Mouse (Mus musculus) hindbrain, embryonic 10.5 days (tissue): Measurements from ENCODE around the gene Frmd8. TPM values are rescaled to one million over a fixed set of nuclear protein-coding genes. Genes with fewer than 3 reads are reported as not detected.

Experiments
- DNase-seq: peaks from one replicate; pipeline ENCODE4 v3.0.0-alpha.2; 2017; ENCODE audit warnings: low spot score
- H3K27ac ChIP-seq: fragments of 300-500 bp; sonication (generic); 2 replicates; pipeline ENCODE4 v1.5.1; 2016; ENCODE audit warnings: mild to moderate bottlenecking, moderate library complexity
- H3K27me3 ChIP-seq: fragments of 300-500 bp; sonication (generic); 2 replicates; pipeline ENCODE4 v1.6.1; 2016; ENCODE audit warnings: mild to moderate bottlenecking; ENCODE audit not compliant: poor library complexity, insufficient read depth, severe bottlenecking
- H3K36me3 ChIP-seq: fragments of 300-500 bp; sonication (generic); 2 replicates; pipeline ENCODE4 v1.6.1; 2016; ENCODE audit warnings: mild to moderate bottlenecking, moderate library complexity
- H3K4me1 ChIP-seq: fragments of 300-500 bp; sonication (generic); replicated peaks from 2 replicates; pipeline ENCODE4 v1.6.1; 2016; ENCODE audit warnings: mild to moderate bottlenecking
- H3K4me3 ChIP-seq: fragments of 300-500 bp; sonication (generic); 2 replicates; pipeline ENCODE4 v1.5.1; 2016; ENCODE audit warnings: mild to moderate bottlenecking, moderate library complexity
- H3K9me3 ChIP-seq: fragments of 300-500 bp; sonication (generic); 2 replicates; pipeline ENCODE4 v1.6.1; 2016; ENCODE audit warnings: mild to moderate bottlenecking, moderate library complexity
- WGBS: fragments of 180-500 bp; shearing (Covaris S2); methylation state at CpG from one replicate; pipeline ENCODE4 v1.1.7; 2016; 5-methylcytosine and 5-hydroxymethylcytosine counted together
- polyA plus RNA-seq: library from polyadenylated mRNA; unstranded; fragments of >200 nt; fragmentation: Nextera tagmentation; extraction: Ambion mirVana; gene quantifications from 2 replicates; pipeline ENCODE4 v1.2.1, GENCODE M21; 2016

Gene Frmd8
- polyA plus RNA-seq, 1 experiment from 2014 or later, result 37.2 TPM

DNA sequence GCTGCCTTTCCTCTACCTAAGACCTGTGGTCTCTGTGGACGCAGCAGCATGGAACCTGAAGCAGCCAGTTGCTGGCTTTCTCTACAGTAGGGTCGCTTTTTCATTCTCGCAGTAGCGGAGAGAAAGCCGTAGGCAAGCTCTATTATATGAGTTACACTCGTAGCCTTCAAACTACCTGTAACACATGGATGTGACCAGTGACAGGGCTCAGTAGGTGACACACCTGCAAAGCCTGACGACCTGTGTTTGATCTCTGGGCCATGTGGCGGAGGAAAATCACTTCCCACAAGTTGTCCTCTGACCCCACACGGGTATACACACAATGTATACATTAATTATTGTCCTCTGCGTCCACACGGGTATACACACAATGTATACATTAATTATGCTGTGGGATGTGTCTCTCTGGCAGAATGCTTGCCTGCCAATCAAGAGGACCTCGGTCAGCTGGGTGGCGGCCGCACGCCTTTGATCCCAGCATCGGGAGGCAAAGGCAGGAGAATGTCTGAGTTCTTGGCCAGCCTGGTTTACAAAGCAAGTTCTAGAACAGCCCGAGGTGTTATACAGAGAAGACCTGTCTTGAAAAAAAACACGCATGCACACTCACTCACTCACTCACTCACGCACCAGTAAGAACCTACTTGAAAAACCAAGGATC, 45.0 kb downstream of the Frmd8 start:
- H3K4me1 ChIP-seq, result peaks cover 28% of the 10 kb centered on the region
- no peaks in the 10 kb centered on the region for H3K36me3 ChIP-seq
- WGBS, result 78% methylated on average over 19 of the region's 19 CpGs
- no peaks in the 10 kb centered on the region for H3K27me3 ChIP-seq
- no peak overlapping the region for H3K4me3 ChIP-seq
- no peaks in the 10 kb centered on the region for H3K9me3 ChIP-seq
- no peak overlapping the region for H3K27ac ChIP-seq
- DNase-seq, result no peak

DNA sequence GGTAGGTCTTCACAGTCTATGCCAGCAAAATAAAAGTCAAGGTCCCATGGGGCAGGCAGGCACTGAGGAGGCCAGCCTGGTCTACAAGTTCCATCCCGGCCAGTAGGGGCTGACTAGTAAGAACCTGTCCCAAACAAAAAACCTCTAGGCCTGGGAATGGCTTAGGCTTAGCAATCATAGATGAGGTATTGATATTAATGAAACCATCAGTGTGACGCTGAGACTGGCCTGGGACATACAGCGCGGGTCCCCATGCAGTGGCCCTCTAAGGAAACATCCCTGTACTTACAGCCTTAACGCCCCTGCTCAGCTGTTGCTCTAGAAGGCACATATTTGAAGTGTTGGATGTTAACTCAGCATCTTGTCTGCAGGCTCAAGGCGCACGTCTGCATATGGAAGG, 46.2 kb downstream of the Frmd8 start:
- no peak overlapping the region for H3K4me3 ChIP-seq
- H3K27me3 ChIP-seq, result no peaks in the 10 kb centered on the region
- H3K9me3 ChIP-seq, result no peaks in the 10 kb centered on the region
- peaks cover 38% of the 10 kb centered on the region for H3K4me1 ChIP-seq
- no peak for DNase-seq
- 91% methylated on average over 7 of the region's 7 CpGs for WGBS
- H3K36me3 ChIP-seq, result no peaks in the 10 kb centered on the region
- H3K27ac ChIP-seq, result no peak overlapping the region

DNA sequence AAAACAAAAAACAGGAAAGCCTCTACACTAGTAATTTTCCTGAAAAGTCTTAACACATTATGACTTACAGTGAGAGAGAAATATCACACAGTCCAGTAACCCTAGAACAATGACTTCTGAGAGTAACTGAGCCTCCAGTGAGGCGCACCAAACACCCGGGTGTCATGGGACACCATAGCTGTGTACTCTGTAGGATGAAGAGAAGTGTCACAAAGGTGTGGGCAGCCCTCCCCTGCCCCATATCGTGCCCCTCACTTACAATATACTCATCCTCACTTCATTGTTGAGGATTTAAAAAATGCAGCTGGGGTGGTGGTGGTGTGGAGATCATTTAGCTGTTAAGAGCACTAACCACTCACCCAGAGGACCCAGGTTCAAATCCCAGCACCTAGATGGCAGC, 46.9 kb downstream of the Frmd8 start:
- no peaks in the 10 kb centered on the region for H3K27me3 ChIP-seq
- no peak overlapping the region for H3K4me3 ChIP-seq
- no peaks in the 10 kb centered on the region for H3K36me3 ChIP-seq
- 88% methylated on average over 3 of the region's 3 CpGs for WGBS
- no peak overlapping the region for H3K27ac ChIP-seq
- H3K9me3 ChIP-seq, result no peaks in the 10 kb centered on the region
- peaks cover 44% of the 10 kb centered on the region for H3K4me1 ChIP-seq
- DNase-seq, result no peak

DNA sequence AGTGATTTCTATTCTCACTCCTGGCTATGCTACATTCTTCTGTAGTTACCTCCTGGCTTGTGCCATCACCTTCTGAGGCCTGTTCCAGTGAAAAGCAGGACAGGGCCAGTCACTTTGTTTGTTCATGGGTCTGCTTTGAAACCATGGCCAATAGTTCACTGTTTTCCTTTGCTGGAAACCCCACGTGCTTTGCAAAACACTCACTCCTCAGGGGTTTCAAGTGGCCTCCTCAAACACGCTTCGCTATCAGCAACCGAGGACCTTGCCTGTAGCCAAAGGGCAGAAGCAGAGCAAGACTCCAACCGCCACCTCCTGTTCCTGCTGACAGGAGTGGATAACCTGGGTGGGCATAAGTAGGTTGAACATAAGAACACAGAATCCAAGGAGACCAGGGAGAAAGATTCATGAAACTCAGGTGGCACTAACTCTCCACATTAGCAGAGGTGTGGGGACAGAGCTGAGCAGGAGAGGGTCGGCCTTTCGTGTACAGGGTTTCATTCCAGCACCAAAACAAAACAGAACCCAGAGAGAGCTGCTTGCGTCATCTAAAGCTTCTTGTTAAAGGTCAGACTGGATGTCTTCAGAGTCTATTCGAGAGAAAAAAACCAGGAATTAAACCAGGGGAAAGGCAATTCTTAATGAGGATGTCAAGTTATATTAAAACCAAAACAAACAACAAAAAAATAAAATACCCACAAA, 47.5 kb downstream of the Frmd8 start:
- Histone ChIP-seq H3K36me3 (no peaks in the 10 kb centered on the region), H3K27ac (0 out of 2 replicates have a peak overlapping the region, but pooled peaks have one; percentile 29), H3K4me1 (peaks cover 49% of the 10 kb centered on the region), H3K4me3 (no peak overlapping the region), H3K9me3 (no peaks in the 10 kb centered on the region), H3K27me3 (no peaks in the 10 kb centered on the region)
- no peak for DNase-seq
- 72% methylated on average over 9 of the region's 9 CpGs for WGBS

DNA sequence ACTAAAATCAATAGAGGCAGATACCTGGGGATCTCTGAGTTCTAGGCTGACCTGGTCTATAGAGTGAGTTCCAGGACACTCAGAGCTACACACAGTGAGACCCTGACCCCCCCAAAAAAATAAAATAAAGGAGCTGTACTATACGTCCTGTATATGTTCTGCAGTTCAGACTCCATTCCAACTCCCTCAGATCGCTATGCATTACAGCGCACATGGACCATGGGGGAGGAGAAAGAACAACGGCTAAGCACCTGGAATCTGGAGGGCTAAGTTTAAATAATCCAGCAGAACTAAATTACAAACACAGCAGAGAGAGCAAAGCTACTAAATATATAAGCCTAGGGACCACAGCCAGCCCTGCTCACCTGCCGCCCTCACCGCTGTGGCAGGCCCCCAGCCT, 48.0 kb downstream of the Frmd8 start:
- Histone ChIP-seq H3K36me3 (no peaks in the 10 kb centered on the region), H3K4me1 (peaks cover 55% of the 10 kb centered on the region), H3K27ac (0 out of 2 replicates have a peak overlapping the region, but pooled peaks have one; percentile 29), H3K9me3 (no peaks in the 10 kb centered on the region), H3K27me3 (no peaks in the 10 kb centered on the region), H3K4me3 (no peak overlapping the region)
- WGBS, result 87% methylated on average over 6 of the region's 6 CpGs
- no peak for DNase-seq

DNA sequence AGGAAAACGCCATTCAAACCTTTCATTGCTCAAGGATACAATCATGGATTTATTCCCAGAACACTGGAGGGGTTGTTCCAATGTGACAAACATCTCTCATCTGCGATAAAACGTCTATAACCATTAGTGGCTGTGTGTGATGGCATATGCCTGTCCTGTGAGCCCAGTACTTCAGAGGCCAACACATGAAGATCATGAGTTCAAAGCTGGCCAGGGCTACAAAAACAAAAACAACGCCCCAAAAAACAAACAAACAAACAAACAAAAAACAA, 48.4 kb downstream of the Frmd8 start:
- H3K27me3 ChIP-seq, result no peaks in the 10 kb centered on the region
- H3K36me3 ChIP-seq, result no peaks in the 10 kb centered on the region
- DNase-seq, result no peak
- H3K4me1 ChIP-seq, result peaks cover 57% of the 10 kb centered on the region
- H3K27ac ChIP-seq, result no peak overlapping the region
- 89% methylated on average over 4 of the region's 4 CpGs for WGBS
- H3K9me3 ChIP-seq, result no peaks in the 10 kb centered on the region
- H3K4me3 ChIP-seq, result no peak overlapping the region

DNA sequence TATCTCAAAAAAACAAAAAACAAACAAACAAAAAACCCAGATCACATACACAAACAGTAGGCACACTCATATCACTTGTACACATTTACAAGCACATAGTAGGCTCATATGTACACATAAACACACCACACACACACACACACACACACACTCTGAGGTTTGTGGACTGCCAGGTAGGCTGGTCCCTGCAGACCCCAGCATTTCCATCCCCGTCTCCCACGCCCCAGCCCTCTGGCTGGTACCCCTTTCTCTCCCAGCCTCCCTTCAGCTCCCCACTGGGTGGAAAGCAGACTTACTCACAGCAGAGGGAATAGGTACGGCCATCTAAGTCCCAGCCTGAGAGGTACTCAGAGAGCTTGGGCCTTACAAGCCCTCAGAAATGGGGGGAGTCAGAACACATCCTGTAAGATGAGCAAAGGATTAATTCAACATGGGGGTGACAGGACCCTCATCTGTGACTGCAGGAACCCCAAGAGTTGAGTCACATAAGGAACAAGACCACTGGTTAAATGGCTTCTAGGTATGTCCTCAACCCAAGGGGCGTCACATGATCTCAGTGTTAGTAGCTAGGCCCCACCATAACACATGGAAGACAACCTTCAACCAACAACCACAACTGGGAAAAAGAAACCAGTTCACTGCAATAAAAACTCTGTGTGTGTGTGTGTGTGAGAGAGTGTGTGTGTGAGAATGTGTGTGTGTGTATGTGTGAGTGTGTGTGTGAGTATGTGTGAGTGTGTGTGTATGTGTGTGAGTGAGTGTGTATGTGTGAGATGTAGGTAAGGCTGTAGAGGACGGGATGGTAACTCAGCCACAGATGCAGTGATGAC, 49.0 kb downstream of the Frmd8 start:
- WGBS, result 91% methylated on average over 5 of the region's 5 CpGs
- peaks cover 57% of the 10 kb centered on the region for H3K4me1 ChIP-seq

DNA sequence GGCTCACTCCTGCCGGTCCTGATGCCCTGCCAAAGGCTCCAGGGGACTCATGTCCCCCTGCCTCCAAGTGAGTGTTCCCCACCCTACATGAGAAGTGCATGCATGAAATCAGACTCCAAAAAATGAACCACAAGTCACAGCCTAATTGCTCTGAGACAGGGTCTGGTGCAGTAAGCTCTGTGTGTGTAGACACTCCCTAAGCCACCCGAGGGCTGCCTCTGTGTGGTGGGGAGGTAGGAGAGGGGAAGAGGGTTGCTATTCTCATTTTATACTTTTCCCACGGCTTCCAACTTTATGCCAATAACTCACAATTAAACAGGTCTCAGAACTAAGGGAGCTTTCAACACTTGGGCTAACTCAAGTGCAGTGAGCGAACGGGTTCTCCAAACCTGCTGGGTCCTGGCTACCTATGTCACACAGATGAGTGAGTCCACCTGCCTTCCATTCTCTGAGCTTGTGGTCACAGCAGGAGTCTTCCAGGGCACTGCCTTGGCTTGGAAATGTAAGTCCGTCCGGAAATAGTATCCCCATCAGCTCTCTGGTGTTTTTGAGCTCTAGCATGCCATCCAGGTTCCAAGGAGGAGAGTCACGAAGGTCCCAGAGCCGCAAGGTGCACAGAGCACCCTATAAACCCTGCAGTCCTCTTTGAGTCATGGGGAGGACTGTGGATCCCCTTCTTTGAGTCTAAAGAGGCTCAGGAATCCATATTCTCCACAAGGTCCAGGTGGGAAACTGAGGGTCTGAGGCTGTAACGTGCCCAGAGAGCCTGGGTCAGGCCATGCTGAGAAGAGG, 50.1 kb downstream of the Frmd8 start:
- 73% methylated on average over 10 of the region's 10 CpGs for WGBS
- H3K4me3 ChIP-seq, result no peak overlapping the region
- H3K27ac ChIP-seq, result 0 out of 2 replicates have a peak overlapping the region, but pooled peaks have one; percentile 41
- H3K4me1 ChIP-seq, result peaks cover 53% of the 10 kb centered on the region
- no peaks in the 10 kb centered on the region for H3K9me3 ChIP-seq
- H3K27me3 ChIP-seq, result no peaks in the 10 kb centered on the region
- no peak for DNase-seq
- no peaks in the 10 kb centered on the region for H3K36me3 ChIP-seq

More for the DNA sequence above, 49.0 kb downstream of the Frmd8 start:
- H3K27ac ChIP-seq, result no peak overlapping the region
- no peak overlapping the region for H3K4me3 ChIP-seq
- no peaks in the 10 kb centered on the region for H3K9me3 ChIP-seq
- no peaks in the 10 kb centered on the region for H3K27me3 ChIP-seq
- no peak for DNase-seq
- no peaks in the 10 kb centered on the region for H3K36me3 ChIP-seq

DNA sequence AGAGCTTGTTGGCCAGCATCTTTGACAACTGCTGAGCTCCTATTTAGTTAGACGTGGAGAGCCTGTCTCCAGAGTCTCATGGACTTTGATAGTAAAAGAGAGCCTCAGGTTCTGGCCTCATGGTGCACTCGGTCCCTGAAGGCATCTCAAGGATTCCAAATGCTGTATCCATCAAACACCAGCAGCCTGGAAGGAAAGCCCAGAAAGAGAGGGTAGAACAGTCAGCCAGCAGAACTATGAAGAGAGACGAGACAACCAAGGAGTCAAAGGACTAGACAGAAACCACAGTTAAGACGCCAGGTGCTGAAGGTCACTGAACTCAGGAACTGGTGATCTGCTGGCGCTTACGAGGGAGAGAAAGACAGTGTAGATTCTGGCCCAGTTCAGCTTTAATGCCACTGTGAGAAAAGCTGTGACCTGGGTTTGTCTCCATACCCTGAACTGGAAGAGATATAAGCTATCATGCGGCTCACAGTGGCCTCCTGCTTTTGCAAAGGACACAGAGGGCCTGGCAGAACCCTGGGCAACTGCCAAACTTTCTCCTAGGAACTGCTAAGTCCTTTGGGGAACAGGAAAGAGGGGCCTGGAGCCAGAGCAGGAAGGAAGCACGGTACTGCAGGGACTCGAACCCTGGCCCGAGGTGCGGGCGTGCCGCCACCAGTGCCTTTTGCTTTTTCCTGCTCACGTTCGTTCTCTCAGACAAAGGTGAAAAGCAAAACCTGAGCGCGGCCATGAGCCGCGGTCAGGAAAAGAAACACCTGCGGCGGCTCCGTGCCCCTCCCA, 50.8 kb downstream of the Frmd8 start:
- no peak for DNase-seq
- Histone ChIP-seq H3K9me3 (no peaks in the 10 kb centered on the region), H3K27me3 (no peaks in the 10 kb centered on the region), H3K27ac (peak overlapping the region; percentile 41; the same call in 1 of the 2 replicates), H3K36me3 (no peaks in the 10 kb centered on the region), H3K4me3 (no peak overlapping the region), H3K4me1 (peaks cover 49% of the 10 kb centered on the region)
- WGBS, result 75% methylated on average over 22 of the region's 22 CpGs

DNA sequence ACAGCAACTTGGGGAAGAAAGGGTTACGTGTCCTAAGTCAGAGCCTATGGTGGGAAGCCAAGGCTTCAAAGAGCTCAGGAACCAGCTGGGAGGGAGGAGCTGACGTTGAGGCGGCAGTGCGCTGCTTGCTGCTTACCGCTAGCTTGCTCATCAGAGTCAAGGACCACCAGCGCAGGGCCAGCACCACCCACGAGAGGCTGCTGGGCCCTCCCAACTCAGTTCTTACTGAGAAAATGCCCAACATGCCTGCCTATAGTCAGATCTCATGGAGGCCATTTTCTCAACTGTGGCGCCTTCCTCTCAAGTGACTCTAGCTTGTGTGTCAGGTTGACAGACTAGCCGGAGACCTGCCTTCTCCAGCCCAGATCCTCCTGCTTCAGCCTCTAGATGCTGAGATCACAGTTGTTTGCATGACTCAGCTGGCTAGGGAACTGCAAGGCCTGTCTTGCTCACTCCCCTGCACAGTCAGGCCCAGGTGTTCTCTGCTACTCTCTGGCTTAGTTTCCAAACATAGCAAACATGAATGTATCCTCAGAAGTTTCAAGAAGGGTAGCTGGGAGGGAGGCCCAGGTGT, 51.7 kb downstream of the Frmd8 start:
- peak overlapping the region; percentile 54 for H3K27ac ChIP-seq
- H3K4me3 ChIP-seq, result 0 out of 2 replicates have a peak overlapping the region, but pooled peaks have one; percentile 16
- no peaks in the 10 kb centered on the region for H3K36me3 ChIP-seq
- peaks cover 53% of the 10 kb centered on the region for H3K4me1 ChIP-seq
- 19% methylated on average over 9 of the region's 9 CpGs for WGBS
- H3K27me3 ChIP-seq, result no peaks in the 10 kb centered on the region
- DNase-seq, result peak; percentile 65
- no peaks in the 10 kb centered on the region for H3K9me3 ChIP-seq

DNA sequence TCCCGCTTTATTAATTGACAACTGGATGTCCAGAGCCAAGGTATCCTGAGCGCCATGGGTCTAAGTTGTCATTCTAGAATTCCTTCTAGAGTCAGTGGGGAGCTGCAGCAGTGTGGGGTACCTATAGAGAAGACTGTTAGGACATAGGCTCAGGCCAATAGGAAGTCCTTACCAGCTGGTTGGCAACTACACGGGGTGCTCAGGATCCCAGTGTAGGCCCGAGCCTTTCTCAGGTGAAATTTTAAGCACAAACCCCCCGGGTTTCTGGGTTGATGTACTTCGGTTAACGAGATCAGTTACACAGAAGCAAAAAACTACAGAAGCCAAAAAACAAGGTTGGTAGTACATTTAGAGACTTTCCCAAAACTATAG, 52.3 kb downstream of the Frmd8 start:
- Histone ChIP-seq H3K36me3 (no peaks in the 10 kb centered on the region), H3K27me3 (no peaks in the 10 kb centered on the region), H3K27ac (peak overlapping the region; percentile 54; the same call in 1 of the 2 replicates), H3K4me3 (no peak overlapping the region), H3K4me1 (peaks cover 59% of the 10 kb centered on the region), H3K9me3 (no peaks in the 10 kb centered on the region)
- no peak for DNase-seq
- WGBS, result 74% methylated on average over 7 of the region's 7 CpGs
